Mouse (Mus musculus): ENCODE measurements around the gene Abtb1. TPM values are rescaled to one million over a fixed set of nuclear protein-coding genes. Genes with fewer than 3 reads are reported as not detected.

Abtb1 gene
- polyA plus RNA-seq (2017; shearing (Covaris generic)) = 80.4 TPM

GRCm38 (mm10) chr6:88841781-88842689, at the start of gene Abtb1:
TSS of gene Abtb1 (minus strand) at chr6:88841984.

GRCm38 (mm10) chr6:88874868-88875508, 33.2 kb upstream of the Abtb1 start, which contains the start of gene Podxl2:
TSS of gene Podxl2 (minus strand) at chr6:88875044.

Other genes starting within 250 kb of the Abtb1 start
- gene Kbtbd12, start 204.0 kb downstream of the Abtb1 start, polyA plus RNA-seq (2017; shearing (Covaris generic)) = not detected
- 0.72 TPM for gene Mgll, start 117.6 kb downstream of the Abtb1 start, polyA plus RNA-seq (2017; shearing (Covaris generic))
- 0.35 TPM for gene Podxl2, start 33.1 kb upstream of the Abtb1 start, polyA plus RNA-seq (2017; shearing (Covaris generic))
- 79.9 TPM for gene Mcm2, start 56.8 kb upstream of the Abtb1 start, polyA plus RNA-seq (2017; shearing (Covaris generic))
- 135 TPM for gene Tpra1, start 60.3 kb upstream of the Abtb1 start, polyA plus RNA-seq (2017; shearing (Covaris generic))